ENCODE assay signal across 7 mouse cellular contexts in genomic region chr13:73603046-73603445, GRCm38 (mm10). TPM values are rescaled to one million over a fixed set of nuclear protein-coding genes. Genes with fewer than 3 reads are reported as not detected.
DNase-seq lines count a peak whose midpoint lies in the region; ATAC-seq and TF ChIP-seq lines count a peak whose summit lies in the region.

No protein-coding gene starts in this region.

- DNase-seq in testis, postnatal 14 days (ENCODE audit: low spot score): no peak
- no peak for DNase-seq in forebrain, embryonic 10.5 days (ENCODE audit: extremely low spot score, low spot score)
- DNase-seq in right cerebral cortex, postnatal 14 days: no peak

- ATAC-seq in limb, embryonic 13.5 days (ENCODE audit: low FRiP score, low read depth): no peak
- no peak for ATAC-seq in stomach, embryonic 15.5 days (ENCODE audit: insufficient read depth, low FRiP score, low read depth)
- ATAC-seq in monocyte, adult 5-6 weeks (replicated peaks; ENCODE audit: insufficient number of reproducible peaks, low FRiP score, low TSS enrichment, poor library complexity, severe bottlenecking): no peak

- H3K9me3 ChIP-seq in forebrain, embryonic 10.5 days: no peaks in the 10 kb centered on the region
- no peaks in the 10 kb centered on the region for H3K9me3 ChIP-seq in limb, embryonic 13.5 days
- H3K9me3 ChIP-seq in stomach, embryonic 15.5 days: no peaks in the 10 kb centered on the region

- H3K27me3 ChIP-seq in testis, adult 2 months (ENCODE audit: control insufficient read depth, insufficient read depth, low read length): no peaks in the 10 kb centered on the region
- no peaks in the 10 kb centered on the region for H3K27me3 ChIP-seq in forebrain, embryonic 10.5 days (ENCODE audit: poor library complexity, severe bottlenecking)
- no peaks in the 10 kb centered on the region for H3K27me3 ChIP-seq in limb, embryonic 13.5 days
- no peaks in the 10 kb centered on the region for H3K27me3 ChIP-seq in stomach, embryonic 15.5 days (replicated peaks)

- no peak for TF ChIP-seq CTCF in testis, adult 2 months (IDR thresholded peaks at IDR 0.05; ENCODE audit: control insufficient read depth, insufficient read depth, insufficient replicate concordance, low read depth, low read length)

- TF ChIP-seq POLR2A in testis, adult 2 months (IDR thresholded peaks at IDR 0.05; ENCODE audit: control insufficient read depth, low read depth, low read length): no peak

- H3K9ac ChIP-seq in limb, embryonic 13.5 days: peak overlapping the region; percentile 89
- H3K9ac ChIP-seq in stomach, embryonic 15.5 days: peak overlapping the region; percentile 82

- no peak overlapping the region for H3K27ac ChIP-seq in testis, adult 2 months (ENCODE audit: control insufficient read depth, insufficient read depth, low read depth, low read length)
- peak overlapping the region; percentile 92 for H3K27ac ChIP-seq in forebrain, embryonic 10.5 days
- no peak overlapping the region for H3K27ac ChIP-seq in limb, embryonic 13.5 days
- no peak overlapping the region for H3K27ac ChIP-seq in stomach, embryonic 15.5 days

- no peaks in the 10 kb centered on the region; the same call in 1 of the 2 replicates for H3K36me3 ChIP-seq in testis, adult 2 months (ENCODE audit: control insufficient read depth, insufficient read depth, low read length)
- peaks cover 24% of the 10 kb centered on the region for H3K36me3 ChIP-seq in forebrain, embryonic 10.5 days (replicated peaks)
- peaks cover 24% of the 10 kb centered on the region for H3K36me3 ChIP-seq in limb, embryonic 13.5 days
- H3K36me3 ChIP-seq in stomach, embryonic 15.5 days: peaks cover 17% of the 10 kb centered on the region

- H3K4me1 ChIP-seq in testis, adult 2 months (ENCODE audit: control insufficient read depth, insufficient read depth, low read length): peaks cover 6% of the 10 kb centered on the region
- peaks cover 24% of the 10 kb centered on the region for H3K4me1 ChIP-seq in forebrain, embryonic 10.5 days
- H3K4me1 ChIP-seq in limb, embryonic 13.5 days: peaks cover 18% of the 10 kb centered on the region
- peaks cover 11% of the 10 kb centered on the region for H3K4me1 ChIP-seq in stomach, embryonic 15.5 days

- 45% methylated on average over 4 of the region's 4 CpGs for WGBS in forebrain, embryonic 10.5 days
- 61% methylated on average over 4 of the region's 4 CpGs for WGBS in limb, embryonic 13.5 days
- WGBS in stomach, embryonic 15.5 days: 46% methylated on average over 4 of the region's 4 CpGs

- peak overlapping the region; percentile 92 for H3K4me2 ChIP-seq in limb, embryonic 13.5 days (replicated peaks)
- H3K4me2 ChIP-seq in stomach, embryonic 15.5 days: peak overlapping the region; percentile 88

- H3K4me3 ChIP-seq in testis, adult 2 months (ENCODE audit: control insufficient read depth, low read depth, low read length): peak overlapping the region; percentile 41
- peak overlapping the region; percentile 91 for H3K4me3 ChIP-seq in forebrain, embryonic 10.5 days
- peak overlapping the region; percentile 88 for H3K4me3 ChIP-seq in limb, embryonic 13.5 days
- H3K4me3 ChIP-seq in stomach, embryonic 15.5 days (replicated peaks): peak overlapping the region; percentile 89

RNA-seq across cellular contexts. Expression of gene Clptm1l, which starts 0.8 kb away (rescaled TPM):
- 132 and 138 TPM in 2 replicates for polyA plus RNA-seq in testis, adult 2 months (2012; rRNA removed)
- polyA plus RNA-seq in forebrain, embryonic 10.5 days (2016; fragmentation: Nextera tagmentation; extraction: Ambion mirVana): 103 and 104 TPM in 2 replicates
- polyA plus RNA-seq in limb, embryonic 13.5 days (2015; fragmentation: Nextera tagmentation; extraction: Ambion mirVana): 132 and 133 TPM in 2 replicates
- polyA plus RNA-seq in stomach, embryonic 15.5 days (2015; fragmentation: Nextera tagmentation; extraction: Ambion mirVana): 148 and 151 TPM in 2 replicates
- total RNA-seq in monocyte, adult 5-6 weeks (2017): 89.5 to 116 TPM (median 100 TPM) in 3 replicates

RNA-seq across cellular contexts. Expression of gene Tert, which starts 23.7 kb away (rescaled TPM):
- 2.9 and 4.1 TPM in 2 replicates for polyA plus RNA-seq in testis, adult 2 months (2012; rRNA removed)
- polyA plus RNA-seq in forebrain, embryonic 10.5 days (2016; fragmentation: Nextera tagmentation; extraction: Ambion mirVana): 7.5 and 7.6 TPM in 2 replicates
- 9.5 and 10.6 TPM in 2 replicates for polyA plus RNA-seq in limb, embryonic 13.5 days (2015; fragmentation: Nextera tagmentation; extraction: Ambion mirVana)
- 3.7 and 6.6 TPM in 2 replicates for polyA plus RNA-seq in stomach, embryonic 15.5 days (2015; fragmentation: Nextera tagmentation; extraction: Ambion mirVana)
- 0.10 to 4.3 TPM (median 0.49 TPM) in 3 replicates for total RNA-seq in monocyte, adult 5-6 weeks (2017)

Comparison
In these comparisons a context has a peak if more than half of its experiments do, and no peak if none do; other contexts are left out.
1. H3K4me3 ChIP-seq: peak in every context shown above with its lines; median percentile 91 in forebrain, embryonic 10.5 days; 89 in stomach, embryonic 15.5 days; 88 in limb, embryonic 13.5 days; 41 in testis, adult 2 months.